Mouse (Mus musculus) embryonic facial prominence, embryonic 11.5 days (tissue): ENCODE results near the gene Rps15a. TPM values are rescaled to one million over a fixed set of nuclear protein-coding genes. Genes with fewer than 3 reads are reported as not detected.

Source experiments
- ATAC-seq: fragments of 200-750 bp; cut with Nextera tagmentation; replicated peaks from 2 replicates; pipeline ENCODE4 v1.8.0; 2017; ENCODE audit warnings: low read depth; ENCODE audit not compliant: insufficient number of reproducible peaks, low FRiP score, low TSS enrichment
- DNase-seq: peaks from one replicate; pipeline ENCODE4 v3.0.0-alpha.2; 2015; ENCODE audit warnings: low spot score
- H3K27ac ChIP-seq: fragments of 300-500 bp; sonication (generic); replicated peaks from 2 replicates; pipeline ENCODE4 v1.5.1; 2014; ENCODE audit warnings: mild to moderate bottlenecking, low read depth, low read length, control low read depth
- H3K27me3 ChIP-seq: fragments of 300-500 bp; sonication (generic); 2 replicates; pipeline ENCODE4 v1.6.1; 2014; ENCODE audit warnings: mild to moderate bottlenecking, low read length, moderate library complexity, mixed read lengths; ENCODE audit not compliant: control insufficient read depth, insufficient read depth
- H3K36me3 ChIP-seq: fragments of 300-500 bp; sonication (generic); replicated peaks from 2 replicates; pipeline ENCODE4 v1.6.1; 2014; ENCODE audit warnings: low read depth, mild to moderate bottlenecking, low read length, moderate library complexity, mixed read lengths; ENCODE audit not compliant: control insufficient read depth, insufficient read depth
- H3K4me1 ChIP-seq: fragments of 300-500 bp; sonication (generic); 2 replicates; pipeline ENCODE4 v1.6.1; 2014; ENCODE audit warnings: low read length, mixed read lengths; ENCODE audit not compliant: control insufficient read depth, insufficient read depth
- H3K4me2 ChIP-seq: fragments of 300-500 bp; sonication (generic); 2 replicates; pipeline ENCODE4 v1.6.1; 2014; ENCODE audit warnings: low read depth, mild to moderate bottlenecking, control low read depth, low read length, moderate library complexity
- H3K4me3 ChIP-seq: fragments of 300-500 bp; sonication (generic); 2 replicates; pipeline ENCODE4 v1.5.1; 2014; ENCODE audit warnings: low read depth, low read length, control low read depth
- H3K9ac ChIP-seq: fragments of 300-500 bp; sonication (generic); replicated peaks from 2 replicates; pipeline ENCODE4 v1.6.1; 2014; ENCODE audit warnings: mild to moderate bottlenecking, control low read depth, low read length
- H3K9me3 ChIP-seq: fragments of 300-500 bp; sonication (generic); replicated peaks from 2 replicates; pipeline ENCODE4 v1.6.1; 2016; ENCODE audit warnings: mild to moderate bottlenecking, low read length, inconsistent platforms, mixed read lengths; ENCODE audit not compliant: control insufficient read depth
- WGBS: fragments of 180-500 bp; shearing (Covaris S2); extraction: QIAGEN DNeasy Blood & Tissue Kit; methylation state at CpG from one replicate; pipeline ENCODE4 v1.1.7; 2014; 5-methylcytosine and 5-hydroxymethylcytosine counted together
- polyA plus RNA-seq: library from polyadenylated mRNA; unstranded; fragments of >200 nt; fragmentation: Nextera tagmentation; extraction: Ambion mirVana; gene quantifications from 2 replicates; pipeline ENCODE4 v1.2.1, GENCODE M21; 2014

Rps15a gene
- polyA plus RNA-seq, 1 experiment from 2014 or later, result 753 TPM

DNA sequence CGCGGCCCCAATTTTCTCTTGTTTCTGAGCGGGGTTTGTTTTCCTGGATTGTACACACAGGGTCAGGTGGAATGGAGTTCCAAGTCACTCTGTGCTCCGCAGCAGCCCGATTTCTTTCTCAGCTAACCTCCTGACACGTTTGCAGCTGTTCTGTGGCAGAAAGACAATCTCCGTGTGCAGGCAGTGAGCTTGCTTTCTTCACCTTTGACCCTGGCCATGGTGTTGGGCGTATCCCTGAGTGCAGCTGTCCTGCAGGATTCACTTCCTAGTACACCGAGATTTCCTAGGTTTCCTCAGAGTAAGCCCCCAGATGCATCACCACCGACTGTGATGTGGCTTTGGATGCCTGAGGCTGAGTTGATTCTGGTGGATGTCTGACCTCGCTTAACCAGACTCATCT is 19.1 kb upstream of the Rps15a start:
- H3K4me1 ChIP-seq, result no peaks in the 10 kb centered on the region
- H3K4me2 ChIP-seq, result no peak overlapping the region
- peaks cover 4% of the 10 kb centered on the region for H3K36me3 ChIP-seq
- DNase-seq (no peak), ATAC-seq (no peak)
- H3K27ac ChIP-seq, result no peak overlapping the region
- H3K27me3 ChIP-seq, result no peaks in the 10 kb centered on the region
- no peaks in the 10 kb centered on the region for H3K9me3 ChIP-seq
- H3K9ac ChIP-seq, result no peak overlapping the region
- WGBS, result 78% methylated on average over 11 of the region's 11 CpGs
- H3K4me3 ChIP-seq, result no peak overlapping the region

GRCm38 (mm10) chr7:118129430-118130041 is 13.5 kb upstream of the Rps15a start, which contains the start of gene Arl6ip1:
Arl6ip1 (minus strand) TSS chr7:118129662.
- WGBS, result under 1% methylated on average over 39 of the region's 39 CpGs
- DNase-seq (peak; percentile 99), ATAC-seq (peak; percentile 100)
- Histone ChIP-seq H3K27ac (peak within 1 kb of the TSS; percentile 85), H3K9ac (peak within 1 kb of the TSS; percentile 91), H3K27me3 (no peaks in the 10 kb centered on the region), H3K4me3 (peak within 1 kb of the TSS; percentile 91), H3K36me3 (no peaks in the 10 kb centered on the region), H3K9me3 (no peaks in the 10 kb centered on the region), H3K4me1 (peaks cover 2% of the 10 kb centered on the region; the same call in 1 of the 2 replicates), H3K4me2 (peak within 1 kb of the TSS; percentile 75)

DNA sequence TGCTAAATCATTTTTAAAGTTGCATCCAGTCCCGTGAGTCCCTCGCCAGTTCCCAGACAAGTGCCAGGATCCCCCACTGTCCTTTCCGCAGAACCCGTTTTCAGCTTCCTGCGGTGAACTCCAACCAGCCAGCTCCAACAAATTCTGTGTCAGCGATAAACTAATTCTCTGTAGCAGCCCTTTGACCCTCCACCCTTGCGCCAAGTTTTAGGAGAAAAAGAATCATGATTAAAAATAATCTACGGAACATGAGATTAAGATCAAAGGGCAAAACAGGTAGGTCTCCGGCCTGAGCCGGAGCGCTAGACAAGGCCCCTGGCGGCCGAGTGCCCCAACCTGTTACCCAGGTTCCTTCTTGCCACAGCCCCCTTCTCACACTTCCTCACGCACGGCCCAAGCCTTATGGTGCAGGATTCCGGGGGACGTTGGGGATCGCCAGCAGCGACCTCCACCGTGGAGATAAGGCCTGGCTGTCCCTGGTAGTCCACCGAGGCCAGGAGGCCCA is 13.0 kb upstream of the Rps15a start:
- no peaks in the 10 kb centered on the region for H3K27me3 ChIP-seq
- under 1% methylated on average over 21 of the region's 21 CpGs for WGBS
- ATAC-seq (peak; percentile 71; the same call in 1 of the 2 replicates), DNase-seq (no peak)
- H3K9ac ChIP-seq, result peak overlapping the region; percentile 91
- peaks cover 2% of the 10 kb centered on the region; the same call in 1 of the 2 replicates for H3K4me1 ChIP-seq
- H3K9me3 ChIP-seq, result no peaks in the 10 kb centered on the region
- H3K4me3 ChIP-seq, result peak overlapping the region; percentile 91
- H3K27ac ChIP-seq, result peak overlapping the region; percentile 85
- peak overlapping the region; percentile 59 for H3K4me2 ChIP-seq
- H3K36me3 ChIP-seq, result no peaks in the 10 kb centered on the region

DNA sequence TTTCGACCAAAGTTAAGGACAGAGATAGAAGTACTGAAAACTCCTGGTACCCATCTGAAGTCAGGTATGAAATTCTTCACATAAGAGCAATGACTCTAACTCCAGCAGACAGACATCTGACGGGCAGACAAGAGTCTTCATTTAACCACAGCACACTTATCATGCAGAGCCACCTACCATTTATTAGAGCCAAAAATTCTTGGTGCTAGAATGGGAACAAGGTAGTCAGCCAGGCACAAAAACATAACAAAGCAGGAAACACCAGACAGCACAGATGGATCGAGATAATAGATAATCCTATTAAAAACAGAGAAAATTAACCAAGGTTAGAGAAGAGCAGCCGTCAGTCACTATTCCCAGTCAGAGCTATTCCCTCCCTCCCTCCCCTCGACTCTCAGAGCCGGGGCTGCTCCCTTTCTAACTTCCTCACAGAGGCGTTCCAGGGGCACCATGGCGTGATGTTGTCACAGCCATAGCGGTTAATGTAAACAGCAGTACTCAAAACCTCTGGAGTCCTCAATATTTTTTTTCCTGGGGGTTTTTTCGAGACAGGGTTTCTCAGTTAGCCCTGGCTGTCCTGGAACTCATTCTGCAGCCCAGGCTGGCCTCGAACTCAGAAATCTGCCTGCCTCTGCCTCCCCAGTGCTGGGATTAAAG is 10.4 kb upstream of the Rps15a start:
- H3K27ac ChIP-seq, result no peak overlapping the region
- no peaks in the 10 kb centered on the region for H3K9me3 ChIP-seq
- 70% methylated on average over 11 of the region's 11 CpGs for WGBS
- H3K4me1 ChIP-seq, result peaks cover 2% of the 10 kb centered on the region; the same call in 1 of the 2 replicates
- no peak overlapping the region for H3K4me2 ChIP-seq
- H3K9ac ChIP-seq, result no peak overlapping the region
- no peak for ATAC-seq
- no peak overlapping the region for H3K4me3 ChIP-seq
- peaks cover 7% of the 10 kb centered on the region for H3K36me3 ChIP-seq
- H3K27me3 ChIP-seq, result no peaks in the 10 kb centered on the region
- DNase-seq, result no peak

- no peak overlapping the region for H3K9ac ChIP-seq
- no peaks in the 10 kb centered on the region for H3K9me3 ChIP-seq
- H3K27ac ChIP-seq, result no peak overlapping the region
- H3K4me2 ChIP-seq, result no peak overlapping the region
- H3K36me3 ChIP-seq, result peaks cover 7% of the 10 kb centered on the region
- peaks cover 2% of the 10 kb centered on the region; the same call in 1 of the 2 replicates for H3K4me1 ChIP-seq
- H3K4me3 ChIP-seq, result no peak overlapping the region
- ATAC-seq (no peak), DNase-seq (no peak)
- H3K27me3 ChIP-seq, result no peaks in the 10 kb centered on the region
Observed at GRCm38 (mm10) chr7:118125736-118126135, 9.7 kb upstream of the Rps15a start.

DNA sequence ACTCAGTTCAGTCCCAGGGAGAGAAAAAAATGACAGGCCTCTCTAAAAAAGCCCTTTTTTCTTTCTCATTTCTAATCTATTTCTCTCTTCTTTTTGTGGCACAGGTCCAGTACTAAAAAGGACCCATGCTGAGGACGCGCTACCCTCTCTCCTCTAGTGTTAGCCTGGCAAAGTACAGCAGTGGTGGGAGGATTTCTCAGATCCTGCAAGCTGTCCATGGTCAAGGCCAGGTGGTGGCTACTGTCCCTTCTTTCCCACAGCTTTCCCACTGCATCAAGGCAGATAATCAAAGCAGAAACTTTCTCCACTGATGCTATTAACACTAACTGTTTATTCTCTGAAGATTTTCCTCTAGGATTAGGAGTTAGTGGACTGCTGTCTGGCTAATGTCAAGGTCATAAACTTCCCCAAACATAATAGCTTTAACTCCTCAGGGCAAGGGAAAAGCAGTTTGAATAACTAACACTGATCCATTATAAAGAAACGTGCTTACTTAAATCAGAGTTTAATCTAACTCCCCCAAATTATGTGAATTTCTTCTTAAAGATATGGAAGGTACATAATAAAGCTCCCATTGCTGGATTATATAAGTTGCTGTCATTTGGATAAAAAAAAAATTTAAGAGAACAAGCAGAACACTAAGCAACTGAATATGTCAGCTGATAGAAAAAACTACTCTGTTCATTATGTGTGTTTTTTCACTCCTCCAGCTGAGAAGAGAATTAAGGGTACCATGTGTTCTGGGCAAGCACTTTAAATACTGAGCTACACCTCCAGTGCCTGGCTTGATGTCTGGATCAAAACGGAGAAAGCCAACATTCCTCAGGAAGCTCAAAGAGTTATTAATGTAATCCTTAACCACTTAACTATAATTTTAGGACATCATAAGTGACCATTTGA is 7.8 kb upstream of the Rps15a start:
- H3K36me3 ChIP-seq, result peaks cover 11% of the 10 kb centered on the region
- DNase-seq (no peak), ATAC-seq (no peak)
- WGBS, result 93% methylated on average over 4 of the region's 4 CpGs
- H3K9me3 ChIP-seq, result no peaks in the 10 kb centered on the region
- H3K4me3 ChIP-seq, result no peak overlapping the region
- no peak overlapping the region for H3K4me2 ChIP-seq
- no peak overlapping the region for H3K27ac ChIP-seq
- H3K9ac ChIP-seq, result no peak overlapping the region
- no peaks in the 10 kb centered on the region for H3K27me3 ChIP-seq
- H3K4me1 ChIP-seq, result peaks cover 2% of the 10 kb centered on the region; the same call in 1 of the 2 replicates

- Histone ChIP-seq H3K27me3 (no peaks in the 10 kb centered on the region), H3K27ac (no peak overlapping the region), H3K4me2 (no peak overlapping the region), H3K4me3 (no peak overlapping the region), H3K9me3 (no peaks in the 10 kb centered on the region), H3K36me3 (peaks cover 11% of the 10 kb centered on the region), H3K4me1 (no peaks in the 10 kb centered on the region), H3K9ac (no peak overlapping the region)
- WGBS, result 97% methylated on average over 7 of the region's 7 CpGs
- DNase-seq, result no peak
- no peak for ATAC-seq
Observed at GRCm38 (mm10) chr7:118122235-118122634, 6.2 kb upstream of the Rps15a start.
